ENCODE assay signal across 13 mouse cellular contexts in genomic region chr11:8227772-8228425, GRCm38 (mm10).
DNase-seq lines count a peak whose midpoint lies in the region; ATAC-seq and TF ChIP-seq lines count a peak whose summit lies in the region.
"Had no signal": no experiment of that assay in that cellular context is flagged by ENCODE, and none has a peak within 500 bp of the region (broad histone marks: within the 10 kb centered on the region; RNA-seq: fewer than 3 reads in every experiment).

No protein-coding gene starts in this region.

- H3K9me3 ChIP-seq in forebrain, postnatal 0 days (ENCODE audit: low read length) = no peaks in the 10 kb centered on the region
- no peaks in the 10 kb centered on the region for H3K9me3 ChIP-seq in forebrain, embryonic 14.5 days (replicated peaks; ENCODE audit: control insufficient read depth, low read length)
- no peaks in the 10 kb centered on the region for H3K9me3 ChIP-seq in neural tube, embryonic 13.5 days
- no peaks in the 10 kb centered on the region for H3K9me3 ChIP-seq in stomach, postnatal 0 days (ENCODE audit: control insufficient read depth, low read length)

- peak; percentile 59 for ATAC-seq in forebrain, postnatal 0 days
- no peak for ATAC-seq in forebrain, embryonic 14.5 days
- ATAC-seq in neural tube, embryonic 13.5 days (ENCODE audit: low read depth) = no peak
- peak; percentile 66; the same call in 1 of the 2 replicates for ATAC-seq in stomach, postnatal 0 days (ENCODE audit: low FRiP score, low TSS enrichment)
- ATAC-seq: inflammation-experienced regulatory T-cells, adult 6 months had no signal

- H3K4me2 ChIP-seq in forebrain, postnatal 0 days (ENCODE audit: low read depth) = no peak overlapping the region
- H3K4me2 ChIP-seq in forebrain, embryonic 14.5 days (ENCODE audit: low read length) = no peak overlapping the region
- no peak overlapping the region for H3K4me2 ChIP-seq in neural tube, embryonic 13.5 days
- no peak overlapping the region for H3K4me2 ChIP-seq in stomach, postnatal 0 days (replicated peaks; ENCODE audit: low read depth)

- no peak for TF ChIP-seq EP300 in stomach, postnatal 0 days (optimal IDR thresholded peaks at IDR 0.05)

- DNase-seq in forebrain, postnatal 0 days = no peak
- no peak for DNase-seq in forebrain, embryonic 14.5 days (ENCODE audit: low spot score)
- DNase-seq in neural tube, embryonic 10.5 days (ENCODE audit: extremely low spot score, low spot score) = no peak
- peak; percentile 25 for DNase-seq in mesoderm, embryonic 11.5 days (ENCODE audit: low read depth, low spot score)
- DNase-seq in stomach, postnatal 0 days (ENCODE audit: low spot score) = no peak
- DNase-seq in right cerebral cortex, postnatal 14 days = no peak
- no peak for DNase-seq in frontal cortex, adult 2 months (ENCODE audit: extremely low spot score in 1 of 2, low spot score in 1 of 2)
- DNase-seq: adrenal gland, adult 2 months; B cell, adult 2 months; cerebellum, adult 8-10 months; left cerebral cortex, postnatal 4 days had no signal

- TF ChIP-seq CTCF in forebrain, postnatal 0 days (IDR thresholded peaks at IDR 0.05; ENCODE audit: low read depth) = no peak
- no peak for TF ChIP-seq CTCF in stomach, postnatal 0 days (IDR thresholded peaks at IDR 0.05; ENCODE audit: low read depth)

- 38% methylated on average over 8 of the region's 8 CpGs for WGBS in forebrain, postnatal 0 days
- WGBS in forebrain, embryonic 14.5 days = 41% methylated on average over 8 of the region's 8 CpGs
- 52% methylated on average over 8 of the region's 8 CpGs for WGBS in neural tube, embryonic 13.5 days
- WGBS in stomach, postnatal 0 days = 26% methylated on average over 8 of the region's 8 CpGs

- no peaks in the 10 kb centered on the region for H3K27me3 ChIP-seq in forebrain, postnatal 0 days (ENCODE audit: insufficient read depth, low read length)
- H3K27me3 ChIP-seq in forebrain, embryonic 14.5 days (replicated peaks; ENCODE audit: control insufficient read depth, insufficient read depth, low read length) = no peaks in the 10 kb centered on the region
- no peaks in the 10 kb centered on the region for H3K27me3 ChIP-seq in neural tube, embryonic 13.5 days
- no peaks in the 10 kb centered on the region for H3K27me3 ChIP-seq in stomach, postnatal 0 days (ENCODE audit: control insufficient read depth, insufficient read depth, low read length)

- H3K4me3 ChIP-seq in forebrain, postnatal 0 days (ENCODE audit: low read depth, low read length) = no peak overlapping the region
- no peak overlapping the region for H3K4me3 ChIP-seq in forebrain, embryonic 14.5 days (ENCODE audit: low read depth, low read length)
- no peak overlapping the region for H3K4me3 ChIP-seq in neural tube, embryonic 13.5 days
- H3K4me3 ChIP-seq in stomach, postnatal 0 days (ENCODE audit: low read depth, low read length) = no peak overlapping the region

- H3K4me1 ChIP-seq in forebrain, postnatal 0 days (ENCODE audit: insufficient read depth) = no peaks in the 10 kb centered on the region
- H3K4me1 ChIP-seq in forebrain, embryonic 14.5 days (ENCODE audit: control insufficient read depth, insufficient read depth, low read length) = 0 out of 2 replicates have a peak, but pooled peaks cover 2% of the 10 kb centered on the region
- no peaks in the 10 kb centered on the region for H3K4me1 ChIP-seq in neural tube, embryonic 13.5 days (replicated peaks)
- H3K4me1 ChIP-seq in stomach, postnatal 0 days (replicated peaks; ENCODE audit: control insufficient read depth, insufficient read depth) = no peaks in the 10 kb centered on the region

- H3K36me3 ChIP-seq in forebrain, postnatal 0 days (ENCODE audit: insufficient read depth) = no peaks in the 10 kb centered on the region
- no peaks in the 10 kb centered on the region for H3K36me3 ChIP-seq in forebrain, embryonic 14.5 days (ENCODE audit: control insufficient read depth, insufficient read depth, low read length)
- H3K36me3 ChIP-seq in neural tube, embryonic 13.5 days = no peaks in the 10 kb centered on the region
- H3K36me3 ChIP-seq in stomach, postnatal 0 days (ENCODE audit: control insufficient read depth, insufficient read depth, low read length) = no peaks in the 10 kb centered on the region

- H3K27ac ChIP-seq in forebrain, postnatal 0 days (ENCODE audit: low read depth, low read length) = no peak overlapping the region
- H3K27ac ChIP-seq in forebrain, embryonic 14.5 days (ENCODE audit: low read depth, low read length) = no peak overlapping the region
- H3K27ac ChIP-seq in neural tube, embryonic 13.5 days (replicated peaks) = 0 out of 2 replicates have a peak overlapping the region, but pooled peaks have one; percentile 30
- peak overlapping the region; percentile 31; the same call in 1 of the 2 replicates for H3K27ac ChIP-seq in stomach, postnatal 0 days (replicated peaks)

- no peak overlapping the region for H3K9ac ChIP-seq in forebrain, postnatal 0 days
- no peak overlapping the region for H3K9ac ChIP-seq in forebrain, embryonic 14.5 days (ENCODE audit: low read length)
- no peak overlapping the region for H3K9ac ChIP-seq in neural tube, embryonic 13.5 days
- H3K9ac ChIP-seq in stomach, postnatal 0 days (ENCODE audit: low read length) = no peak overlapping the region

Comparison
In these comparisons a context has a peak if more than half of its experiments do, and no peak if none do; other contexts are left out.
1. ATAC-seq: peak in forebrain, postnatal 0 days (single experiment) and stomach, postnatal 0 days (single experiment); none in forebrain, embryonic 14.5 days (single experiment) and neural tube, embryonic 13.5 days (single experiment).
2. H3K27ac ChIP-seq: peak in neural tube, embryonic 13.5 days (single experiment) and stomach, postnatal 0 days (single experiment); none in forebrain, postnatal 0 days (single experiment) and forebrain, embryonic 14.5 days (single experiment).